Mouse (Mus musculus) urinary bladder, postnatal 4 days (tissue): ENCODE measurements around the gene Lmx1a.

Source experiments
- DNase-seq, 2 experiments: peaks; one replicate each; pipeline ENCODE4 v3.0.0; 2021 to 2022; ENCODE audit warnings: low spot score in 2 of 2

The Lmx1a gene

GRCm38 (mm10) chr1:167784067-167784466 is 95.0 kb downstream of the Lmx1a start:
- no peak for DNase-seq

- no peak for DNase-seq
These were observed 99.8 kb downstream of the Lmx1a start for GRCm38 (mm10) chr1:167788684-167789413.

DNA sequence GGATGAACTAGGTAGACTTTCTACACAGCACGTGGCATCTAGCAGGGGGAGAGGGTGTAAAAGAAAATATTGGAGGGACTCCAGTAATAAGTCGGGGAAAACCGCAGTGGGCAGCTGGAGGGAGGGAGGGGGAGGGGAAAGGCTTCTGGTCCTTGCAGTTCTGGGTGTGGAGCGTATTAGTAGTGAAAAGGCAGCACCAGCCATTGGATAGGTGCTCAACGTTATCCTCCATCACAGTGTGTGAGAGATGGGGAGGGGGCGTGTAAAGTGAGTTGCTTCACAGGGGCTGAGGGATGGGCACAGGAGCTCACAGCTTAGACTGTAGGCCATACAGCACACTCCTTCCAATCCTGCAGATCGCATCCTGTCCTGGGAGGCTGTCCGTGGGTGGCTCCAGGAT is 100.4 kb downstream of the Lmx1a start:
- DNase-seq = no peak

DNA sequence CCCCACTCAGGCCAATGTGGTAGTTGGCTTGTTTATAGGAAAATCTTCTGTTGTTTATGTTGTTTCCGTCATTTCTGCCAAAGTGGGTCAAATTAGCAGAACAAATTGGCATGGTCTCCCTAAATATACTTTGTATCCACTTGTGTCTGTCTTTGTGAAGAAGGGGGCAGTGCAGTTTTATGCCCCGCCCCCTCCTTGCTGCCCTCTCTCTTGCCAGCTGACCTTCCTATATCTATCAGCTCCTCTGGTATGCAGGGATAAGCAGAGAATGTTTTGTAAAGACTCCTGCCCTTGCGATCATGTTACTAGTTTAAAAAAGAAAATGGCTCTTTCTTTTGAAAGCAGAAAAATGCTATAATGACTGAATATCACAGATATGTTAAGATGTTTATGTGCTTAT is 101.7 kb downstream of the Lmx1a start:
- no peak for DNase-seq

GRCm38 (mm10) chr1:167791221-167791620 is 102.2 kb downstream of the Lmx1a start:
- DNase-seq = no peak

DNA sequence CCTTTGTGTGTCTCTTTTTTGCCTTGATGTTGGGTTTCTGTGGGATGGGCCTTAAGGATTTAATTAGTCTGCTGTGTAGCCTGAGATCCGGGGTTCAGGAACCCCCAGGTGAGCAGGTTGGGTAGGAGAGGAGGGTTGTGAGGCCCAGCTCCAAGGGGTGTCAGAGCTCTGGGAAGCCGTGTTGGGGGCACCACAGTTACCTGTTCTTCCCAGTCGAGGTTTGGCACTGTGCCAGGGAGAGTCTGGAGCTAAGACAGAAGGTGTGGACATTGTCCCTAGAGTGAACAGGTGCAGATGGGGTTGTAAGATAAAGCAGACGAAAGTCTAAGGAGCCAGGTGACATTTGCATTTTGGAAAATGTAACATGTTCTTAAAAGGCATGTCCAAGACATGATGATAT is 112.9 kb downstream of the Lmx1a start:
- no peak for DNase-seq

GRCm38 (mm10) chr1:167802510-167803271 is 113.7 kb downstream of the Lmx1a start:
- no peak for DNase-seq

- DNase-seq = no peak
These were observed 114.4 kb downstream of the Lmx1a start for GRCm38 (mm10) chr1:167803351-167803981.

GRCm38 (mm10) chr1:167804836-167805235 is 115.8 kb downstream of the Lmx1a start:
- DNase-seq = no peak

DNA sequence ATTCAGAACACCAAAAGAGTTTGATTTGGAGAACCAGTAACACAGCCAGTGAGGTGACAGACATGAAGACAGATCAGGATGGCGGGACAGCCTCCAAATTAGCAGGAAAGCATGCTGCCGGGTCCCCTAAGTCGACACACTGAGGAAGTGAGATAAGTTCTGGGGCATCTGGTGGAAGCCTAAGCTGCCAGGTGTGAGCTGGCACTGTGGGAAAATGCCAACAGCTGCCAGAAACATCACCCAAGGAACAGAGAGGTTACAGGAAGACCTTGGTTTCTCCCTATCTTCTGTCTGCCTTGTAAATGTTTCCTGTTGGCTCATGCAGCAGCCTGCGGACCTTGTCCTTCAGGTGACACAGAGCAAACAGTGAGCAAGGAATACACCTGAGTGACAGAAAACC is 122.1 kb downstream of the Lmx1a start:
- no peak for DNase-seq

DNA sequence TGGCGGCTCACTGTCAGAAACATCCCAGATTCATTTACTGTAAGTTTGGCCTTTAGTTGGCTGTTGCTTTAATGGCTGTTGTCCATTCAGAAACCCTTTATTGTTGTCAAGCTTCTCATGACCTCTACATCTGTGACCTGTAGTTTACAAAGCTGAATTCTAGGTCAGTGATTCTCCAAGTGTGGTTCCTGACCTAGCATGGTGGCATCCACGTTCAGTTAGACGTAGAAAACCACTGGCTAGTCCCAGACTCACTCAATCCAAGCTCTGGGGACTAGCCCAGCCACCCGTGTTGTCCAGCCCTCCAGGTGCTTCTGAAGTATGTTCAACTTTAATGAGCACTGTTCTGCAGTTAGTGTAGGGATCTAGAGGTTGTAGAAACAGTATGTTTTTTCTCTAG is 126.1 kb downstream of the Lmx1a start:
- DNase-seq = no peak

DNA sequence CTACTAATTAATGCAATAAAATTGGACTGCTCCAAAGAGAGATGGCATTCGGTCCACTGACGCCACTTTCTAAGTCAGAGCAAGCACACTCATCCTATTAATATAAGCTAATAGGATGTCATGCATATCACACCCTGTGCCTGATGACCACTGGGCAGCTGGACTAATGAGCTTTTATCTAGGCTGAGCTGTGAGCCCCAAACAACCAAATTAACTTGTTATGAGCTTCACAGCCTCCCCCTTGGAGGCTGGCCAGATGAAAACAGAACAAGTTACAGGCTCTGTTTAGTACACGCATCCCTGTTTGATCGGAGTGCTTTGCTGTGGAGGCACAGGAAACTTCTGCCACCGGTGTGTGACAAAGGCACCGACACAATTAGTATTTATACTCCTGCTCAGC is 128.0 kb downstream of the Lmx1a start:
- no peak for DNase-seq

- DNase-seq = no peak
These were observed 128.6 kb downstream of the Lmx1a start for GRCm38 (mm10) chr1:167817616-167818015.

DNA sequence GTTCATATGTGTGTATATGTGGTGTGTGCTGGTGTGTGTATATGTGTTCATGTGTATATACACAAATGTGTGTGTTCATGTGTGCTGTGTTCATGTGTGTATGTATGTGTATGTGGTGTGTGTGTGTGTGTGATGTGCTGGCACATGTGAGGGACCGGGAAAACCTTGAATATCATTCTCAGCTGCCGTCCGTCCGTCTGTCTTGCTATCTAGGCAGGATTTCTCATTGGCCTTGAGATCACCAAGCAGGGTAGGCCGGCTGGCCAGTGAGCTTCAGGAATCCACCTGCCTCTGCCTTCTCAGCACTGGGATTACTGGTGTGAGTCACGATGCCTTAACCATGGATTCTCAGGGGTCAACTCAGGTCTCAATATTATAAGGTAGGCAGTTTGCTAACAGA is 131.0 kb downstream of the Lmx1a start:
- no peak for DNase-seq

GRCm38 (mm10) chr1:167821125-167821524 is 132.1 kb downstream of the Lmx1a start:
- no peak for DNase-seq

GRCm38 (mm10) chr1:167830291-167830690 is 141.3 kb downstream of the Lmx1a start:
- no peak for DNase-seq

DNA sequence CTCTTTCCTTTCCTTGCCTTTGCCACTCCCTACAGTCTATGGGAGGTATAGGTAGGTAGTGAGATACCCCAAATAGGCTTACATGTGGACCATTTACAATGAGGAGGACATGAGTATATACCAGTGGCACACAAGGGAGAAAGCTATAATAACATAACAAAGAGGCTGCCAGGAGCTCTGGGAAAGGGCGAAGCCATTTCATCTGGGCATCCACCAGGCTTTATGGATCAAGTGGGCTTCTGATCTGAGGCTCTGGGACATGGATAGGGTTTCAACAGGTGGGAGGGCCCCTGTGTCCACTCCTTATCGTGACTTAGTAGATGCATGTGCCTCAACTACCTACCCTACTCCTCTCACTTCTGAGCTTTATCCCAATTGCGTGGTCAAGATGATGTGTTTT is 142.6 kb downstream of the Lmx1a start:
- DNase-seq = peak in 1 of 2 experiments; percentile 32

- DNase-seq = no peak
These were observed 165.8 kb downstream of the Lmx1a start for GRCm38 (mm10) chr1:167854801-167855200.

DNA sequence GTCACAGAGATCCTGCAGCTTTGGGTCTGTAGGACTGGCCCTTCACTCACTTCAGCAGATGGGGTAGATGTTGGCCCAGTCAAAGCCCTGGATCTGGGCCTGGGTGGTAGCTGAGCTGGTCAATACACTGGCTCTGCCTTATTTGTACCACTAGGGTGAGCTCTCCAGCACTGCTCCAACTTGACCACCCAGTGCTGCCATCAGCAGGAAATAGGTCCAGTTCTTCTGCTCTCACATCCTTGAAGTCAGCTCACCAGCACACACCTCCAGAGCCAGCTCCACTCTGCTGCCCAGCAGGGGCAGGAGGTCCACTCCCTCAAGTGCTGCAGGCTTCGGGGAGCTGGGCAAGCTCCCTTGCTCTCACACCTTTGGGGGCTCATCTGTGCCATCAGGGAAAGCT is 183.0 kb downstream of the Lmx1a start:
- DNase-seq = no peak

DNA sequence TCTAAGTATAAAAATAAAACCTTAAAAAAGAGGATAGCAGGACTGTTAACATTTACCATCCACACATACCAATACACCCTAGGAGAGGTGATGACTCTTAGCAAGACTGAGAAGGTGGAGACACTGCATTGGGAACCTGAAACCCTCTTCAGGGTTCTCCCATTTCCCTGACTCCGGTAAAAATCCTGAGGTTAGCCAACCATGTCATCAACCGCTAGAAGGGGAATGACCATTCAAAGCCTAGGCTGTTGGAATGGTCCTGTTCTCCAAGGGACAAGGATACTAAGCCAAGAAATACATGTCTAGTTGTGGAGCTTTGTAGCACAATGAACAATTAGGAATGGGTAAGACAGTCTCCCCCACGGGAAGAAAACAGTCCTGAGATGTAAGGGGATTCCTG is 185.1 kb downstream of the Lmx1a start:
- no peak for DNase-seq

DNA sequence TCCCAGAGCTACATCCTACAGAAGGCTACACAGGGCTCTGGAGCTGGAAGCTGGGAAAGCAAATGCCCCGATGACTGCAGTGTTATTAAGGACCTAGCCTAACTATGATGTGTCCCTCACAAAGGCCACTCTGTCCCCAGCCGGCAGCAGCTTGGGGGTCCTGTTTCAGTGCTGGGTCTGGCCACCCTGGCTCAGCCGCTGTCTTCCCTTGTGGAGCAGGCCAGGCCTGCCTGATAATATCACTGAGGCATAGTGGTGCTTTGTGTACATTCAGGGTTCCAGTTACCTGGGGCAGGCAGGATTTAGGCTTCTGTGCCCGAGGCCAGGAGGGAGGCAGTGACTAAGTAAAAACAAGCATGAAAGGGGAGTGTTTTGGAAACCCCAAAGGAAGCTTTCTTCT is 188.9 kb downstream of the Lmx1a start:
- DNase-seq = no peak

- no peak for DNase-seq
These were observed 189.3 kb downstream of the Lmx1a start for GRCm38 (mm10) chr1:167878354-167878753.

GRCm38 (mm10) chr1:167885776-167886175 is 196.7 kb downstream of the Lmx1a start:
- DNase-seq = no peak
